Mouse (Mus musculus): ENCODE measurements around the gene Ankrd53. TPM values are rescaled to one million over a fixed set of nuclear protein-coding genes. Genes with fewer than 3 reads are reported as not detected.
A peak's percentile ranks its signal among the peaks of the same experiment; 100 is the strongest.

Gene Ankrd53
- polyA plus RNA-seq, 1 experiment from 2014 or later: not detected

- DNase-seq (ENCODE audit: low spot score): no peak
- Histone ChIP-seq H3K4me3 (ENCODE audit: low read depth, low read length) (no peak overlapping the region), H3K27me3 (replicated peaks; ENCODE audit: control insufficient read depth, insufficient read depth, low read length) (0 out of 2 replicates have a peak, but pooled peaks cover 7% of the 10 kb centered on the region), H3K9me3 (ENCODE audit: control insufficient read depth, low read length) (peaks cover 6% of the 10 kb centered on the region; the same call in 1 of the 2 replicates), H3K27ac (ENCODE audit: low read depth) (no peak overlapping the region), H3K9ac (ENCODE audit: low read length) (no peak overlapping the region), H3K4me1 (replicated peaks; ENCODE audit: control insufficient read depth, insufficient read depth, low read length) (no peaks in the 10 kb centered on the region), H3K36me3 (ENCODE audit: control insufficient read depth, insufficient read depth, low read length) (no peaks in the 10 kb centered on the region), H3K4me2 (ENCODE audit: low read length) (no peak overlapping the region)
- WGBS: 68% methylated on average over 14 of the region's 14 CpGs
- no peak for ATAC-seq (replicated peaks; ENCODE audit: low FRiP score, low TSS enrichment, low read depth)
Measured at GRCm38 (mm10) chr6:83729350-83729970, 33.0 kb upstream of the Ankrd53 start.

GRCm38 (mm10) chr6:83731128-83731527 lies 31.3 kb upstream of the Ankrd53 start:
- H3K27ac ChIP-seq (ENCODE audit: low read depth): no peak overlapping the region
- no peak overlapping the region for H3K4me3 ChIP-seq (ENCODE audit: low read depth, low read length)
- ATAC-seq (replicated peaks; ENCODE audit: low FRiP score, low TSS enrichment, low read depth): no peak
- 0 out of 2 replicates have a peak, but pooled peaks cover 3% of the 10 kb centered on the region for H3K27me3 ChIP-seq (replicated peaks; ENCODE audit: control insufficient read depth, insufficient read depth, low read length)
- no peaks in the 10 kb centered on the region for H3K4me1 ChIP-seq (replicated peaks; ENCODE audit: control insufficient read depth, insufficient read depth, low read length)
- no peak overlapping the region for H3K4me2 ChIP-seq (ENCODE audit: low read length)
- no peaks in the 10 kb centered on the region for H3K36me3 ChIP-seq (ENCODE audit: control insufficient read depth, insufficient read depth, low read length)
- 26% methylated on average over 5 of the region's 5 CpGs for WGBS
- H3K9ac ChIP-seq (ENCODE audit: low read length): no peak overlapping the region
- DNase-seq (ENCODE audit: low spot score): peak; percentile 90
- H3K9me3 ChIP-seq (ENCODE audit: control insufficient read depth, low read length): peaks cover 6% of the 10 kb centered on the region; the same call in 1 of the 2 replicates

- Histone ChIP-seq H3K27me3 (replicated peaks; ENCODE audit: control insufficient read depth, insufficient read depth, low read length) (no peaks in the 10 kb centered on the region), H3K36me3 (ENCODE audit: control insufficient read depth, insufficient read depth, low read length) (no peaks in the 10 kb centered on the region), H3K9ac (ENCODE audit: low read length) (no peak overlapping the region), H3K4me1 (replicated peaks; ENCODE audit: control insufficient read depth, insufficient read depth, low read length) (no peaks in the 10 kb centered on the region), H3K4me2 (ENCODE audit: low read length) (no peak overlapping the region), H3K4me3 (ENCODE audit: low read depth, low read length) (no peak overlapping the region), H3K9me3 (ENCODE audit: control insufficient read depth, low read length) (peaks cover 6% of the 10 kb centered on the region; the same call in 1 of the 2 replicates), H3K27ac (ENCODE audit: low read depth) (no peak overlapping the region)
- ATAC-seq (replicated peaks; ENCODE audit: low FRiP score, low TSS enrichment, low read depth) (no peak), DNase-seq (ENCODE audit: low spot score) (no peak)
- 22% methylated on average over 11 of the region's 13 CpGs for WGBS
Measured at GRCm38 (mm10) chr6:83737311-83737710, 25.1 kb upstream of the Ankrd53 start.

- no peak for ATAC-seq (replicated peaks; ENCODE audit: low FRiP score, low TSS enrichment, low read depth)
- H3K9ac ChIP-seq (ENCODE audit: low read length): no peak overlapping the region
- no peaks in the 10 kb centered on the region for H3K4me1 ChIP-seq (replicated peaks; ENCODE audit: control insufficient read depth, insufficient read depth, low read length)
- H3K27me3 ChIP-seq (replicated peaks; ENCODE audit: control insufficient read depth, insufficient read depth, low read length): no peaks in the 10 kb centered on the region
- no peak overlapping the region for H3K4me2 ChIP-seq (ENCODE audit: low read length)
- H3K9me3 ChIP-seq (ENCODE audit: control insufficient read depth, low read length): peaks cover 6% of the 10 kb centered on the region; the same call in 1 of the 2 replicates
- 61% methylated on average over 6 of the region's 6 CpGs for WGBS
- H3K4me3 ChIP-seq (ENCODE audit: low read depth, low read length): no peak overlapping the region
- no peak overlapping the region for H3K27ac ChIP-seq (ENCODE audit: low read depth)
- DNase-seq (ENCODE audit: low spot score): no peak
- H3K36me3 ChIP-seq (ENCODE audit: control insufficient read depth, insufficient read depth, low read length): no peaks in the 10 kb centered on the region
Measured at GRCm38 (mm10) chr6:83738596-83738995, 23.8 kb upstream of the Ankrd53 start.

- Histone ChIP-seq H3K4me2 (ENCODE audit: low read length) (no peak within 1 kb of the TSS), H3K9ac (ENCODE audit: low read length) (no peak within 1 kb of the TSS), H3K36me3 (ENCODE audit: control insufficient read depth, insufficient read depth, low read length) (no peaks in the 10 kb centered on the region), H3K4me3 (ENCODE audit: low read depth, low read length) (no peak within 1 kb of the TSS), H3K27ac (ENCODE audit: low read depth) (no peak within 1 kb of the TSS), H3K9me3 (ENCODE audit: control insufficient read depth, low read length) (no peaks in the 10 kb centered on the region), H3K27me3 (replicated peaks; ENCODE audit: control insufficient read depth, insufficient read depth, low read length) (no peaks in the 10 kb centered on the region), H3K4me1 (replicated peaks; ENCODE audit: control insufficient read depth, insufficient read depth, low read length) (no peaks in the 10 kb centered on the region)
- DNase-seq (ENCODE audit: low spot score): no peak
- WGBS: 64% methylated on average over 5 of the region's 5 CpGs
- ATAC-seq (replicated peaks; ENCODE audit: low FRiP score, low TSS enrichment, low read depth): no peak
Measured at GRCm38 (mm10) chr6:83742761-83743160, 19.7 kb upstream of the Ankrd53 start, which contains the start of gene Atp6v1b1. Atp6v1b1 (plus strand) TSS chr6:83742990.

GRCm38 (mm10) chr6:83743212-83743611 lies 19.2 kb upstream of the Ankrd53 start:
- H3K4me1 ChIP-seq (replicated peaks; ENCODE audit: control insufficient read depth, insufficient read depth, low read length): no peaks in the 10 kb centered on the region

GRCm38 (mm10) chr6:83744126-83744525 lies 18.3 kb upstream of the Ankrd53 start:
- no peak for DNase-seq (ENCODE audit: low spot score)
- H3K4me1 ChIP-seq (replicated peaks; ENCODE audit: control insufficient read depth, insufficient read depth, low read length): no peaks in the 10 kb centered on the region

More at GRCm38 (mm10) chr6:83743212-83743611, 19.2 kb upstream of the Ankrd53 start:
- Histone ChIP-seq H3K9ac (ENCODE audit: low read length) (no peak overlapping the region), H3K27ac (ENCODE audit: low read depth) (no peak overlapping the region), H3K4me2 (ENCODE audit: low read length) (no peak overlapping the region), H3K27me3 (replicated peaks; ENCODE audit: control insufficient read depth, insufficient read depth, low read length) (no peaks in the 10 kb centered on the region), H3K36me3 (ENCODE audit: control insufficient read depth, insufficient read depth, low read length) (no peaks in the 10 kb centered on the region), H3K4me3 (ENCODE audit: low read depth, low read length) (no peak overlapping the region), H3K9me3 (ENCODE audit: control insufficient read depth, low read length) (no peaks in the 10 kb centered on the region)
- no peak for ATAC-seq (replicated peaks; ENCODE audit: low FRiP score, low TSS enrichment, low read depth)
- DNase-seq (ENCODE audit: low spot score): no peak
- 60% methylated on average over 5 of the region's 5 CpGs for WGBS

GRCm38 (mm10) chr6:83744557-83744956 lies 17.9 kb upstream of the Ankrd53 start:
- DNase-seq (ENCODE audit: low spot score) (no peak), ATAC-seq (replicated peaks; ENCODE audit: low FRiP score, low TSS enrichment, low read depth) (no peak)
- Histone ChIP-seq H3K36me3 (ENCODE audit: control insufficient read depth, insufficient read depth, low read length) (no peaks in the 10 kb centered on the region), H3K9me3 (ENCODE audit: control insufficient read depth, low read length) (no peaks in the 10 kb centered on the region), H3K9ac (ENCODE audit: low read length) (no peak overlapping the region), H3K4me3 (ENCODE audit: low read depth, low read length) (no peak overlapping the region), H3K27me3 (replicated peaks; ENCODE audit: control insufficient read depth, insufficient read depth, low read length) (no peaks in the 10 kb centered on the region), H3K27ac (ENCODE audit: low read depth) (no peak overlapping the region), H3K4me2 (ENCODE audit: low read length) (no peak overlapping the region), H3K4me1 (replicated peaks; ENCODE audit: control insufficient read depth, insufficient read depth, low read length) (no peaks in the 10 kb centered on the region)
- 51% methylated on average over 5 of the region's 5 CpGs for WGBS

More at GRCm38 (mm10) chr6:83744126-83744525, 18.3 kb upstream of the Ankrd53 start:
- 0 out of 2 replicates have a peak, but pooled peaks have one; percentile 28 for ATAC-seq (replicated peaks; ENCODE audit: low FRiP score, low TSS enrichment, low read depth)
- Histone ChIP-seq H3K36me3 (ENCODE audit: control insufficient read depth, insufficient read depth, low read length) (no peaks in the 10 kb centered on the region), H3K27ac (ENCODE audit: low read depth) (no peak overlapping the region), H3K27me3 (replicated peaks; ENCODE audit: control insufficient read depth, insufficient read depth, low read length) (no peaks in the 10 kb centered on the region), H3K9me3 (ENCODE audit: control insufficient read depth, low read length) (no peaks in the 10 kb centered on the region), H3K9ac (ENCODE audit: low read length) (no peak overlapping the region), H3K4me3 (ENCODE audit: low read depth, low read length) (no peak overlapping the region), H3K4me2 (ENCODE audit: low read length) (no peak overlapping the region)
- WGBS: 59% methylated on average over 5 of the region's 5 CpGs

- H3K4me1 ChIP-seq (replicated peaks; ENCODE audit: control insufficient read depth, insufficient read depth, low read length): no peaks in the 10 kb centered on the region
- no peak overlapping the region for H3K27ac ChIP-seq (ENCODE audit: low read depth)
- H3K4me3 ChIP-seq (ENCODE audit: low read depth, low read length): no peak overlapping the region
- H3K27me3 ChIP-seq (replicated peaks; ENCODE audit: control insufficient read depth, insufficient read depth, low read length): no peaks in the 10 kb centered on the region
- no peak overlapping the region for H3K9ac ChIP-seq (ENCODE audit: low read length)
- DNase-seq (ENCODE audit: low spot score): no peak
- WGBS: 50% methylated on average over 2 of the region's 2 CpGs
- H3K4me2 ChIP-seq (ENCODE audit: low read length): no peak overlapping the region
- no peaks in the 10 kb centered on the region for H3K36me3 ChIP-seq (ENCODE audit: control insufficient read depth, insufficient read depth, low read length)
- ATAC-seq (replicated peaks; ENCODE audit: low FRiP score, low TSS enrichment, low read depth): no peak
- H3K9me3 ChIP-seq (ENCODE audit: control insufficient read depth, low read length): no peaks in the 10 kb centered on the region
Measured at GRCm38 (mm10) chr6:83745466-83745865, 17.0 kb upstream of the Ankrd53 start.
